Mouse (Mus musculus): Measurements from ENCODE around the gene Clpb.

Clpb gene

DNA sequence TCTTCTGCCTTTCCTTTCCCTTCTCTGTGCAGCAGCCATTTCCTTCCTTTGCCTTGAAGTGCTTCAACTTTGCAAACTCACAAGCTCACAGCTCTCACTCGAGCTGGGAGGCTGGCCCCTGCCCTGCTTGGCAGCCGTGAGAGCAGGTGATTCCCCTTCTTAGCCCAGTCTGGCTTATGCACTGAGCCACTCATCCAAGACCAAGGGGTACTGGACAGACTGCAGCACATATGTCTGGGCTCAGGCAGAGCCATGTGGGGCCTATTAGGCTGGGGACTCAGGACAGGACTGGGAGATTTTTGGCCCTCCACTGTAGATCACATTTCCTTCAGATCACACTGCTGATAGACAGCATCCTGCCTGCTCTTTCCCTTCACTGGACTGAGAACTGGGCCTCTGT lies 10.1 kb downstream of the Clpb start:
- in situ Hi-C loops (cut with MseI, MboI), result no loop called here

DNA sequence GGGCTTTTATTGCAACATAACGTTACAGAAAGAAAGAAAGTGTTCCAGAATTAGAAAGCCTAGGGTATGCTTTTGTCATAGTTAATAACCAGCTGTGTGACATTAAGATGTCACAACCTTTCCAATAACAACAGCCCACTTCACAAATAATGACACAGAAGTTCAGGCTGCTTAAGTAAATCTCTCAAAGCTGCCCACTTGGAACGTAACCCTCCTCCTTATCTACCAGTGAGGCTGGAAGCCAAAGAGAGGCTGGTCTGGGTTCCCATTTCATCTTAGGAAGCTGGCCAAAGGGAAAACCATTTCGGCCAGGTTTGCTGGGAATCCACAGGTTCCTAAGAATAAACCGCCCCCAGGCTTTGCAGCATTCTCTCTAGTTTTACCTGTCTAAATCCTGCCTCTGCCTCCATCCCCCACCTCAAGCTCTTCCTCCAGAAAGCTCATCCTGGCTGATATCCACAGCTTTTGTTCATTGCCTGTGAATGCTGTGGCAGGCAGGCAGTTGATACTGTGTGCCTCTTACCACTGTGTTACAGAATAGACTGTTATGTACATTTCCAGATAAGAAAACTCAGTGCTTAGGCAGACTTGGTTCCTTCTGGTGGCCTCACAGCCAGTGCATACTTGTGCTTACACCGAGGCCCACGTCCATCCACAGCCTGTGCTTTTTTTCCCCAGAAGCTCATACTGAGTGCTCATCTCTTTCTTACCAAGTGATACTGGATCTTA lies 12.8 kb downstream of the Clpb start:
- in situ Hi-C loops (cut with MseI, MboI), result no loop called here

- in situ Hi-C loops (cut with MseI, MboI), result no loop called here
Observed at GRCm38 (mm10) chr7:101676762-101677308, 13.4 kb downstream of the Clpb start.

DNA sequence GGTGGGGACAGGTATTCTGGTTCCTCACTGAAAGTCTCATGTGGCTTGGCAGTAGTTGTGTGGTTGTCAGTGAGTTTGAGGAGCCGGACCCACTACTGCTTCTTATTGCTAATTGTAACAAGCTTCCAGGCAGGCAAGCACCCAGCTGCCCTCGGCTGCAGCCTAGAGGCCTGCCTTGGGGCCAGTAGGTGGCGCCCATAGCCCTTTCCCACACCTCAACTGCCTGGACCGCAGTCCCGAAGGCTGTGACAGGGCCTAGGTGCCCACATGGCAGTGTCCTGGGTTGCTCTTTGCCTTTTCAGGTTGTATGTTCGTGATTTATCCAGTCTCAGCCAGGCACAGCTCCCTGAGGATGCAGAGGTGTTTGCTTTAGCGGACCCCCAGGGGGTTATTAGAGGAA lies 16.2 kb downstream of the Clpb start:
- in situ Hi-C loops (cut with MseI, MboI), result no loop called here

DNA sequence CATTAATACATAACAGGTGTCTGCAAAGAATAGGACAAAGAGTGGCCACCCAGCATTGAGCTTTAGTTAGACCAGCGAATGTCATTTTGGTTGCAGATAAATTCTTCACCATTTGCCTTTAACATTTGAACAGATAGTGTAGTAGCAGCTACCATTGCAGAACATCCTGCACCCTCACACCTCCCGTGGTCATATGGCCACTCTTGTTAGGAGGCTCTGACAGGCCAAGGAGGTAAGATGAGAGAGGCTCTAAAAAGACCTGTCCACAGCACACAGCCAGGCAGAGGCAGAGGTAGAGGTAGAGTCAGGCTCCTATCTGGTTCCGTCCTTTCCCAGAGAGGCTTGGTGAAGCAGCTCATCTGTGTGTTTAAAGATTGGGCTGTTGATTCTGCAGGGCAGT lies 17.5 kb downstream of the Clpb start:
- in situ Hi-C loops (cut with MseI, MboI), result no loop called here

DNA sequence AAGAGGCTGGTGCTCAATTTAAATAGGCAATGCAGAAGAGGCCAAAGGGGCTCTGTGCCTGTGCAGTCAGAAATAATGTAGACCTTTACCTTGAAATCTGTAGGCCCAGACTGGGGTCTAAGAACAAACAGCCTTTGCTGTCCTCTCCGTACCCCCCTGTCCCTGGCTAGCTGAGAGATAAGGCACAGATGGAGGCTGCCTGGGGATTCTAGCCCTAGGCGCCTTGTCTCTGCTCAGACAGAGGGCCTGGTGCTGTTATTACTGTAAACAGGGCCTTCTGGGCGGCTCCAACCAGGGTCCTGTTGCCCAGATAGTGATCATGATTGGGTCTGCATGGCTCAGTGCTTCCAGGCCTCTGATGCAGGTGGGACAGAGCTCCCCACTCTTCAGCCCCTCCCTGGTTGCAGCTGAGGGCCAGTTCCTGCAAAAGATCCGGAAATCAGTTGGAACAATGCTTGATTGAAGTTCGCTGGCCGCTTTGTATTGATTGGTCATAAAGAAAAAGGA lies 18.2 kb downstream of the Clpb start:
- in situ Hi-C loops (cut with MseI, MboI), result no loop called here

DNA sequence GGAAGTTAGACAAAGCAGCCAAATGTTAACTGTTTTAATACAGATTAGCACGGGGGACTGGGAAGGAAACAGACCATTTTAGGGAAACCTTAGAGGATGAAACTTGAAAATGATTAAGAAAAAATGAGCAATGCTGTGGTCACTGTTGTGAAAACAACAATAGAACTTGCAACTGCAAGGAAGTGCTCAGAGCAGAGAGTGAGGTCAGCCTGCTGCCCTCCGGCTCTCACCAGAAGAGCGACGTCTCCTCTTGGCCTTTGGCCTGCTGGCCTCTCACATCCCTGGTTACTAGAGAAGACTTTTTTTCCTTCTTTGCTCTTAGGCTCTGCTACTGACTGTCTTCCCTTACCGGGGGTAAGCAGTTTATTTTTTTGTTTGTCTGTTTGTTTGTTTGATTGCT lies 19.5 kb downstream of the Clpb start:
- in situ Hi-C loops (cut with MseI, MboI), result no loop called here

DNA sequence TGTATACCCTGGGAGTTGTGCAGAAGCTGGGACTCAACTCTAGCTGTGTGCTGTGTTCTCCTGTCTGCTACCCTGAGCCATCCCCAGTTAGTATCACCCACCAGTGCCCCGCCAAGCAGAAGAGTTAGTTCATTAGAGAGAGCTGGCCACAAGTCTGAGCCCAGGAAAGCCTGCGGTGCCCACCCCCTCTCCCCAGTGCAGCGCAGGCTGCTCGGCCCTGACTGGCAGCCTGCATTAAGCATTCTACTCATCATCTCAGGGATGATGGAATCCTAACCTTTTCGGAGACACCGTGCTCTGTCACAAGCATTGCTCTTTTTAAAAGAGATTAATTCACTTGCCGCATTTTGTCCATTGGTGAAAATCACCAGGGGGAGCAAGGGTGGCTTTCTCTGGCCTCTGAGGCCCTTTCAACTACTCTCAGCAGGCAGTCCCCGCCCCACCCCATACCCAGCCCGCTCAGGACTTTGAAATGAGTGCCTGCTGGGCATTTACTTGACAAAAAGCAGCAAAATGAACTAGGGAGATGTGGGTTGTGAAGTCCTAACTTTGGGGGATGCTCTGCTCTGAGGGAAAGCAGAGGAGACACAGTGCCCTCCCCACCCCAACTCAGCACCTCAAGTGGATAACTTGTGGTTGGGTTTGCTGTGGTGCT lies 20.7 kb downstream of the Clpb start:
- in situ Hi-C loops (cut with MseI, MboI), result no loop called here

DNA sequence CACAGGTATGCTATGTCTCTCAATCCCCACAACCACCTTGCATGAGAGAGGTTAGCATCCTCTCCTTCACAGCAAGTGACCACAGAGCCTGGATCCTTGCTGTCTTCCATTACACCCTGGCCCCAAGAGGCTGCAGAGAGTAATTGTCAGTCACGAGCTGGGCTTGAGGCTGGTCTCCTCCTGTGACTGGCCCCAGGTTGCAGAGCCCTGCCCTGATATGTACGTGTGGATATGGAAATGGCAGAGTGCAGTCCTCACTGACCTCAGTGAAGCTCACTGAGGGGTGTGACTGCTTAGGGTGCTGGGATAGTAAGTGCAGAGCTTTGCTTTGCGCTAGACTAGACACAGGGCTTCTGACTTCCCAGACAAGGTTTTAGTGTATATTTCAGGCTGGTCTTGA lies 21.2 kb downstream of the Clpb start:
- in situ Hi-C loops (cut with MseI, MboI), result no loop called here

GRCm38 (mm10) chr7:101687144-101687543 lies 23.7 kb downstream of the Clpb start:
- in situ Hi-C loops (cut with MseI, MboI), result no loop called here

GRCm38 (mm10) chr7:101690471-101690870 lies 27.0 kb downstream of the Clpb start:
- in situ Hi-C loops (cut with MseI, MboI), result no loop called here

GRCm38 (mm10) chr7:101691863-101692262 lies 28.4 kb downstream of the Clpb start:
- in situ Hi-C loops (cut with MseI, MboI), result no loop called here

DNA sequence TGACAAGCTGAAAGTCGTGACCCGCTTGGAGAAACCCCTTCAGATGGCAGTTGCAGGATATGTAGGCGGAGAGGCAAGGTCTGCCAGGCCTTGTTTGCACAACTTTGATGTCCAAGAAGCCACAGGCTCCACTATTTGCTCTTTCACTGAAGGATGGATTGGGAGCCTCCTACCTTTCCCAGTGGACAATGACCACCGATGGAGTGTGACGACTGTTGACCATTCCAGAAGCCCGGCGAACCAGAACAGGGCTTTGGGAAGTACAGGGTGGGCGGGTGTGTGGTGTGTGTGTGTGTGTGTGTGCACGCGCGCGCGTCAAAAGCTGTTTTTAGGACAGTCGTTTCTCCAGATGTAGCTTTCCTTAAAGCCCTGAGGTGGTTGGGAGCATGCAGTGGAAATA lies 29.0 kb downstream of the Clpb start:
- in situ Hi-C loops (cut with MseI, MboI), result no loop called here

DNA sequence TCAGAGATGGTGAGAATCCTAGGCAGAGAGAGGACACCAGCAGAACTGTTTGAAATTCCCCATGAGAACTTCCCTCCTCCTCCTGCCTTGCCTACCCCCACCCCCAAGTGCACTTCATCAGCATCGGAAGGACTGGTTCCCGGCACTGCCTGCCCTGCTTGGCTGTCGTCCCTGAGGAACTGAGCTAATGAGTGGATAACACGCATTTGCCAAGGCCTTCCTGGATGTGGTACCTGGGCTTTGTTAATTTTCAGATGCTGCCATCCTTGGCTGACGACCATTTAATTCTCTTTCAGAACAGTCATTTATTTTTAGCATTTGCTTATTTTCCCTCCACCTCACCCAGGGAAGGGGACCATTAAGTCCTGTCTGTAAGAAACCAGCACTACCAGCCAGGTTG lies 32.0 kb downstream of the Clpb start:
- in situ Hi-C loops (cut with MseI, MboI), result no loop called here

- in situ Hi-C loops (cut with MseI, MboI), result no loop called here
Observed at GRCm38 (mm10) chr7:101696931-101697723, 33.7 kb downstream of the Clpb start.

- in situ Hi-C loops (cut with MseI, MboI), result no loop called here
Observed at GRCm38 (mm10) chr7:101700296-101700695, 36.9 kb downstream of the Clpb start.

DNA sequence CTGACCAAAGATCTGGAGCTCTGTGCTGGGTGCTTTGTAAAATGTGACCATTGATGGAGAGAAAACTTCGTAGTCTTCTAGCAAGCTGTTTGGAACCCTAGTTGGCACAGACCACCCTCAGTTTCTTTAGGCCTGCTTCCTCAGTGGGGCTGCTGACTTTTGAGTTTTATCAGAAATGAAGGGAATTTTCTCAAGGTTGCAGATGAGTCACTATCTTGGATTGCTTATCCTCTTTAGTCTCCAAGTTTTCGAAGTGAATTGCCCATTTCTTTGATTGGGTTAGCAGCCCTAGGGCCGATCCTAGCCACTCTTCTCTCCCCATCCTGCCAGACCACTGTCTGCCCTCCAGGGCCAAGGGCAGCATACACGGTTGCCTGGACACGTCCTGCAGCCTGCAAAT lies 39.3 kb downstream of the Clpb start:
- in situ Hi-C loops (cut with MseI, MboI), result no loop called here

DNA sequence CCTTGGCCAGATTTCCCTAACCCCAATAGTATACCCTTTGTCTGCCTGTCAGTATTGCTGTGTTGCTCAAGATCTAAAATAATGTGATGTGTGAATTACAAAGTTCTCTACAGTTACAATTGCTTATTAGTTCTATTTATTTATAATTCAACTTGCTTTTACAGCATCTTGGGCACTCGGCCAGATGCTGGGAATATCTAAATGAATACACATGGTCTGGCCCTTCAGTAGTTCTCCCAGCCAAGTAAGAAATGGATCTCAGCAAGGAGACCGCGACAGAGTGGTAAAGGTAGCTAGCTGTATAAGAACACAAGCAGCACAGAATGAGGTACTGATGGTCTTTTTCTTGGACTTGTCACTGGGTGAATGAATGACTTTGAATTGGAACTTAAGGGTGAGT lies 46.2 kb downstream of the Clpb start:
- in situ Hi-C loops (cut with MseI, MboI), result no loop called here

GRCm38 (mm10) chr7:101710236-101710635 lies 46.8 kb downstream of the Clpb start:
- in situ Hi-C loops (cut with MseI, MboI), result no loop called here

DNA sequence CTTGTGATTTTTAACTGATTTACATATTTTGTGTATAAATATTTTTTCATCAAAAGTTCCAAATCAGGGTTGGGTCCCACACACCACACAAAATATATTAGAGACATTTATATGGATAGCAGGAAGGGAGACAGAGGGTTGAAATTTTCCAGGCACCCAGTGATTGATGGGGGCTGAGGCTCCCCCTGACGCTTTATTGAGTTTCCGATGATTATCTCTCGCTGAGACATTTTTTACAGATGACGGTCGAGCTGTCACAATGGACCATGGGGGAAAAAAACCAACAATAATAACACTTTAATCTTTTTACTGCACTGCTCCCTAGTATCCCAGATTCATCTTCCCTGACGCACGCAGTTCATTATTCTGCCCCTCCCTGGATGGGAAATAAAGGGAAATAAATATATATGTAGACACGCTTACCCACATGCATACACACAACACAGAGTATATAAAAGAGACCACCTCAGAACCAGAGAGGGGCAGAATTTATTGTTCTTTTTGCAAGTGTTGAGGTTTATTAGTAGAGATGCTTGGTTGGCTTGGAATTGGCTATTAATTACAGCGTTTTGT lies 50.5 kb downstream of the Clpb start:
- in situ Hi-C loops (cut with MseI, MboI), result no loop called here

DNA sequence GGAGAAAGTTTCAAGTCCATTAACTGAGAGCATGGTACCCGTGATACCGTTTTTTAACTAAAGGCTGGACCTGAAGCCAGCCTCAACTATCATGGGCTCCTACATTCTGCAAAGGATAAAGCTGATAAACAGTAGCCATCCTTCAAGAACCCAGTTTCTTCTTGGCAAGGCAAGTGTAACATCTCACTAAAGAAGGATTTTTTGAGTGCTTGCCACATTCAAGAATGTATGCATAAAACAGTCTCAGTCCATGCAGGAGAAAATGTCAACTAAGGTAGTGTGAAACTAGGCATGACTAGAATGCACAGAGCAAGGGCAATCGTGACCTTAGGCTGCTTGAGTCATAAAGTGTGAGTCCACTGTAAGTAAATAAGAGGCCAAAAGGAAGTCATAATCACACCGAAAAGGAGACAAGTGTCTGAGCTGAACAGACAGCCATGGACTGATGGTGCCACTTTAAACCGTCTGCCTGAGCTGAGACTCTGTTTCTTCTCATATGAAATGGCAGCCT lies 51.7 kb downstream of the Clpb start:
- in situ Hi-C loops (cut with MseI, MboI), result no loop called here

DNA sequence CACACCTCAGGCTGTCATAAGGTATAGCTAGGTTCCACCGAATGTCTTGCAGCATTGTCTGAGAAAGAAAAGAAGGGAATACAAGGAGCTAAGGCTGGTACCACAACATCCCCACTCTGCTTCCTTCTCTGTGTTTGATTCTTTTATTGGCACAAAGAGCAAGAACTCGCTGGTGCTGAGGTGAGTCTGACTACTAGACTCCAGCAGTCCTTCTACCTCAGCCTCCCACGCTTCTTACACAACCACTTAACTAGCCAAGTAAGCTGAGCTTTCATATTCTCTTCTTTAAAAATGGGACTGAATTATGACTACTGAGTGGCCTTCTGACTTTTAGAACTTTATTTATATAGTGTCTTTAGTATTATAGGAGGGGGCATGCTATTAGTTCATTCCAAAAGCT lies 56.9 kb downstream of the Clpb start:
- in situ Hi-C loops (cut with MseI, MboI), result no loop called here
